Mouse (Mus musculus) midbrain, embryonic 16.5 days (tissue): ENCODE measurements around the gene Zfp428. TPM values are rescaled to one million over a fixed set of nuclear protein-coding genes. Genes with fewer than 3 reads are reported as not detected.
"Not testable (repeated sequence)": the region's sequence is repeated elsewhere in the genome, so short reads cannot be mapped to it uniquely, and the experiment has no call there.

Experiments
- ATAC-seq: fragments of 200-750 bp; cut with Nextera tagmentation; 2 replicates; pipeline ENCODE4 v1.8.0; 2017; ENCODE audit warnings: moderate TSS enrichment
- H3K27ac ChIP-seq: fragments of 300-500 bp; sonication (generic); 2 replicates; pipeline ENCODE4 v1.5.1; 2014; ENCODE audit warnings: mild to moderate bottlenecking, low read length, mixed read lengths
- H3K27me3 ChIP-seq: fragments of 300-500 bp; sonication (generic); 2 replicates; pipeline ENCODE4 v1.6.1; 2014; ENCODE audit warnings: low read depth, low read length, mixed read lengths; ENCODE audit not compliant: control insufficient read depth, insufficient read depth
- H3K36me3 ChIP-seq: fragments of 300-500 bp; sonication (generic); 2 replicates; pipeline ENCODE4 v1.6.1; 2014; ENCODE audit warnings: mild to moderate bottlenecking, low read length, moderate library complexity, mixed read lengths; ENCODE audit not compliant: control insufficient read depth, insufficient read depth
- H3K4me1 ChIP-seq: fragments of 300-500 bp; sonication (generic); 2 replicates; pipeline ENCODE4 v1.6.1; 2014; ENCODE audit warnings: mild to moderate bottlenecking, low read length, mixed read lengths; ENCODE audit not compliant: control insufficient read depth, insufficient read depth
- H3K4me2 ChIP-seq: fragments of 300-500 bp; sonication (generic); 2 replicates; pipeline ENCODE4 v1.6.1; 2014; ENCODE audit warnings: mild to moderate bottlenecking, low read length, mixed read lengths
- H3K4me3 ChIP-seq: fragments of 300-500 bp; sonication (generic); 2 replicates; pipeline ENCODE4 v1.5.1; 2014; ENCODE audit warnings: low read depth, mild to moderate bottlenecking, low read length, moderate library complexity, mixed read lengths
- H3K9ac ChIP-seq: fragments of 300-500 bp; sonication (generic); 2 replicates; pipeline ENCODE4 v1.6.1; 2014; ENCODE audit warnings: low read depth, low read length, mixed read lengths
- H3K9me3 ChIP-seq: fragments of 300-500 bp; sonication (generic); replicated peaks from 2 replicates; pipeline ENCODE4 v1.6.1; 2014; ENCODE audit warnings: mild to moderate bottlenecking, low read length, mixed read lengths; ENCODE audit not compliant: control insufficient read depth, poor library complexity, severe bottlenecking
- WGBS: fragments of 180-500 bp; shearing (Covaris S2); extraction: QIAGEN DNeasy Blood & Tissue Kit; methylation state at CpG from one replicate; pipeline ENCODE4 v1.1.7; 2014; 5-methylcytosine and 5-hydroxymethylcytosine counted together
- polyA plus RNA-seq: library from polyadenylated mRNA; unstranded; fragments of >200 nt; fragmentation: Nextera tagmentation; extraction: Ambion mirVana; gene quantifications from 2 replicates; pipeline ENCODE4 v1.2.1, GENCODE M21; 2015

The Zfp428 gene
- polyA plus RNA-seq, 1 experiment from 2014 or later = 327 TPM

GRCm38 (mm10) chr7:24479685-24480084 is 27.1 kb upstream of the Zfp428 start:
- Histone ChIP-seq H3K9ac (0 out of 2 replicates have a peak overlapping the region, but pooled peaks have one; percentile 4), H3K4me2 (peak overlapping the region; percentile 75; the same call in 1 of the 2 replicates), H3K36me3 (no peaks in the 10 kb centered on the region), H3K4me3 (no peak overlapping the region), H3K27ac (no peak overlapping the region), H3K4me1 (peaks cover 35% of the 10 kb centered on the region), H3K9me3 (no peaks in the 10 kb centered on the region), H3K27me3 (no peaks in the 10 kb centered on the region)
- no peak for ATAC-seq
- 96% methylated on average over 2 of the region's 2 CpGs for WGBS

- H3K9ac ChIP-seq = peak overlapping the region; percentile 90
- WGBS = 49% methylated on average over 18 of the region's 18 CpGs
- peak overlapping the region; percentile 66 for H3K4me3 ChIP-seq
- ATAC-seq = no peak
- H3K4me1 ChIP-seq = peaks cover 37% of the 10 kb centered on the region
- H3K36me3 ChIP-seq = no peaks in the 10 kb centered on the region
- no peaks in the 10 kb centered on the region for H3K9me3 ChIP-seq
- no peak overlapping the region for H3K27ac ChIP-seq
- peak overlapping the region; percentile 75 for H3K4me2 ChIP-seq
- no peaks in the 10 kb centered on the region for H3K27me3 ChIP-seq
Observed at GRCm38 (mm10) chr7:24480121-24480941, 26.5 kb upstream of the Zfp428 start.

GRCm38 (mm10) chr7:24480986-24481473 is 25.8 kb upstream of the Zfp428 start:
- Histone ChIP-seq H3K27me3 (no peaks in the 10 kb centered on the region), H3K36me3 (no peaks in the 10 kb centered on the region), H3K4me3 (peak overlapping the region; percentile 66), H3K4me2 (peak overlapping the region; percentile 75), H3K9ac (peak overlapping the region; percentile 90), H3K27ac (peak overlapping the region; percentile 87), H3K9me3 (no peaks in the 10 kb centered on the region), H3K4me1 (peaks cover 44% of the 10 kb centered on the region)
- ATAC-seq = peak; percentile 72
- 10% methylated on average over 14 of the region's 14 CpGs for WGBS

GRCm38 (mm10) chr7:24481474-24482207 is 25.2 kb upstream of the Zfp428 start, which contains the start of gene Cadm4:
Gene Cadm4, plus strand, starts transcription at chr7:24482023.
- peak within 1 kb of the TSS; percentile 87 for H3K27ac ChIP-seq
- H3K9ac ChIP-seq = peak within 1 kb of the TSS; percentile 90
- H3K4me1 ChIP-seq = peaks cover 50% of the 10 kb centered on the region
- H3K27me3 ChIP-seq = no peaks in the 10 kb centered on the region
- H3K4me2 ChIP-seq = peak within 1 kb of the TSS; percentile 75
- no peaks in the 10 kb centered on the region for H3K36me3 ChIP-seq
- under 1% methylated on average over 53 of the region's 83 CpGs for WGBS
- peak within 1 kb of the TSS; percentile 66 for H3K4me3 ChIP-seq
- H3K9me3 ChIP-seq = no peaks in the 10 kb centered on the region
- peak; percentile 82 for ATAC-seq

GRCm38 (mm10) chr7:24482208-24483020 is 24.4 kb upstream of the Zfp428 start:
- peak overlapping the region; percentile 75 for H3K4me2 ChIP-seq
- peak; percentile 9 for ATAC-seq
- 1% methylated on average over 16 of the region's 38 CpGs for WGBS
- H3K4me1 ChIP-seq = peaks cover 56% of the 10 kb centered on the region
- H3K9ac ChIP-seq = peak overlapping the region; percentile 90
- H3K36me3 ChIP-seq = no peaks in the 10 kb centered on the region
- H3K27me3 ChIP-seq = no peaks in the 10 kb centered on the region
- H3K4me3 ChIP-seq = peak overlapping the region; percentile 66
- no peaks in the 10 kb centered on the region for H3K9me3 ChIP-seq
- peak overlapping the region; percentile 87 for H3K27ac ChIP-seq

GRCm38 (mm10) chr7:24483291-24483690 is 23.5 kb upstream of the Zfp428 start:
- not testable (repeated sequence) for H3K27ac ChIP-seq, H3K36me3 ChIP-seq, H3K27me3 ChIP-seq, ATAC-seq, H3K9me3 ChIP-seq
- Histone ChIP-seq H3K4me1 (peaks cover 58% of the 10 kb centered on the region), H3K4me3 (peak overlapping the region; percentile 66), H3K4me2 (peak overlapping the region; percentile 75), H3K9ac (peak overlapping the region; percentile 90)
- 57% methylated on average over 6 of the region's 6 CpGs for WGBS

- peak overlapping the region; percentile 67 for H3K4me2 ChIP-seq
- 76% methylated on average over 9 of the region's 9 CpGs for WGBS
- H3K9me3 ChIP-seq = no peaks in the 10 kb centered on the region
- H3K27ac ChIP-seq = peak overlapping the region; percentile 77
- ATAC-seq = no peak
- H3K27me3 ChIP-seq = no peaks in the 10 kb centered on the region
- no peaks in the 10 kb centered on the region for H3K36me3 ChIP-seq
- H3K9ac ChIP-seq = peak overlapping the region; percentile 72
- H3K4me1 ChIP-seq = peaks cover 54% of the 10 kb centered on the region
- H3K4me3 ChIP-seq = peak overlapping the region; percentile 35
Observed at GRCm38 (mm10) chr7:24485481-24485880, 21.3 kb upstream of the Zfp428 start.

- Histone ChIP-seq H3K4me3 (peak overlapping the region; percentile 35), H3K9me3 (no peaks in the 10 kb centered on the region), H3K4me1 (peaks cover 47% of the 10 kb centered on the region), H3K4me2 (peak overlapping the region; percentile 67), H3K9ac (peak overlapping the region; percentile 72), H3K27me3 (no peaks in the 10 kb centered on the region), H3K27ac (peak overlapping the region; percentile 77), H3K36me3 (no peaks in the 10 kb centered on the region)
- ATAC-seq = 0 out of 2 replicates have a peak, but pooled peaks have one; percentile 29
- WGBS = 38% methylated on average over 9 of the region's 9 CpGs
Observed at GRCm38 (mm10) chr7:24486654-24487130, 20.1 kb upstream of the Zfp428 start.
